ENCODE assay signal across 11 mouse cellular contexts in the genomic region with DNA sequence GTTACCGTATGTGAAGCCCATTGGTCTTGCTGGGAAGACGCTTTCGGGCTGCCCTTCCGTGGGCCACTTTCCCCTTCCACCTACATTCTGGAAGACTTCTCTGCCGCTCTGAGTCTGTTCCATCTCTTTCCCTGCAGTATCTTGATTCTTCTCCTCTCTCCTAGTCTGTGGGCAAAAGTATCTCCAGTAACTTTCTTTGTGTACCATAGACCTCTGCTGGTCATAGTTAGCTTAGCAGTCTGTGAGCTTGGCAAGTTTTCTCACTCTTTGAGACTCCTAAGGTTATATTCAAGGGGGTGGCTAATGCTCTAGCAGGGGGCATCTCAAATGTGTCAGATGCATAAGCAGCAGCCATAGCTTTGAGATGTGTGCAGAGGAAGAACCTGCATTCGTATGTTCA. TPM values are rescaled to one million over a fixed set of nuclear protein-coding genes. Genes with fewer than 3 reads are reported as not detected.
DNase-seq lines count a peak whose midpoint lies in the region; ATAC-seq lines count a peak whose summit lies in the region.
"Had no signal": no experiment of that assay in that cellular context is flagged by ENCODE, and none has a peak within 500 bp of the region (broad histone marks: within the 10 kb centered on the region; RNA-seq: fewer than 3 reads in every experiment).

No protein-coding gene starts in this region.

- H3K4me2 ChIP-seq in kidney, embryonic 16.5 days (replicated peaks; ENCODE audit: low read depth, low read length): no peak overlapping the region
- H3K4me2 ChIP-seq in kidney, embryonic 15.5 days: no peak overlapping the region
- H3K4me2 ChIP-seq: heart, embryonic 15.5 days; limb, embryonic 12.5 days had no signal

- H3K27ac ChIP-seq in kidney, embryonic 16.5 days (ENCODE audit: low read length): no peak overlapping the region
- no peak overlapping the region for H3K27ac ChIP-seq in kidney, embryonic 15.5 days
- H3K27ac ChIP-seq: heart, embryonic 15.5 days; limb, embryonic 12.5 days had no signal

- DNase-seq in cerebellum, adult 11 months: no peak
- DNase-seq in ES-CJ7 (ENCODE audit: low read depth, low spot score): peak; percentile 48
- no peak for DNase-seq in natural killer cell, adult 2 months (ENCODE audit: low spot score in 2 of 2)
- DNase-seq in adrenal gland, adult 8-10 months: no peak
- DNase-seq: cerebellum, adult 8-10 months had no signal

- H3K36me3 ChIP-seq in kidney, embryonic 16.5 days (ENCODE audit: insufficient read depth, low read length): no peaks in the 10 kb centered on the region
- H3K36me3 ChIP-seq in kidney, embryonic 15.5 days: no peaks in the 10 kb centered on the region
- H3K36me3 ChIP-seq: heart, embryonic 15.5 days; limb, embryonic 12.5 days had no signal

- H3K4me3 ChIP-seq in kidney, embryonic 16.5 days (ENCODE audit: low read length): no peak overlapping the region
- H3K4me3 ChIP-seq in kidney, embryonic 15.5 days (replicated peaks): no peak overlapping the region
- H3K4me3 ChIP-seq: heart, embryonic 15.5 days; limb, embryonic 12.5 days had no signal

- no peak overlapping the region for H3K9ac ChIP-seq in kidney, embryonic 16.5 days (replicated peaks; ENCODE audit: low read length)
- no peak overlapping the region for H3K9ac ChIP-seq in kidney, embryonic 15.5 days
- H3K9ac ChIP-seq: heart, embryonic 15.5 days; limb, embryonic 12.5 days had no signal

- peak; percentile 26; the same call in 1 of the 2 replicates for ATAC-seq in cerebellum, adult (ENCODE audit: insufficient number of reproducible peaks, low FRiP score, low TSS enrichment)
- 0 out of 2 replicates have a peak, but pooled peaks have one; percentile 35 for ATAC-seq in kidney, embryonic 16.5 days (ENCODE audit: low FRiP score, low TSS enrichment)
- ATAC-seq in kidney, embryonic 15.5 days (replicated peaks; ENCODE audit: low FRiP score): no peak
- ATAC-seq in granulocyte monocyte progenitor cell, adult 5-6 weeks (replicated peaks; ENCODE audit: poor library complexity, severe bottlenecking): peak; percentile 22; the same call in 1 of the 2 replicates

- H3K9me3 ChIP-seq in kidney, embryonic 16.5 days (ENCODE audit: low read length): no peaks in the 10 kb centered on the region
- no peaks in the 10 kb centered on the region for H3K9me3 ChIP-seq in kidney, embryonic 15.5 days (replicated peaks)
- H3K9me3 ChIP-seq: heart, embryonic 15.5 days; limb, embryonic 12.5 days had no signal

- no peaks in the 10 kb centered on the region for H3K27me3 ChIP-seq in kidney, embryonic 16.5 days (ENCODE audit: insufficient read depth, low read length)
- no peaks in the 10 kb centered on the region for H3K27me3 ChIP-seq in kidney, embryonic 15.5 days
- H3K27me3 ChIP-seq: heart, embryonic 15.5 days; limb, embryonic 12.5 days had no signal

- no peaks in the 10 kb centered on the region for H3K4me1 ChIP-seq in kidney, embryonic 16.5 days (ENCODE audit: insufficient read depth, low read length)
- H3K4me1 ChIP-seq in kidney, embryonic 15.5 days: no peaks in the 10 kb centered on the region
- H3K4me1 ChIP-seq: heart, embryonic 15.5 days; limb, embryonic 12.5 days had no signal

- WGBS in kidney, embryonic 16.5 days: 80% methylated on average over 6 of the region's 6 CpGs
- 82% methylated on average over 6 of the region's 6 CpGs for WGBS in kidney, embryonic 15.5 days

RNA-seq across cellular contexts. Expression of gene Pfn2, which starts 32.4 kb away (rescaled TPM):
- 152 and 174 TPM in 2 replicates for polyA plus RNA-seq in kidney, embryonic 16.5 days (2015; fragmentation: Nextera tagmentation; extraction: Ambion mirVana)
- polyA plus RNA-seq in kidney, embryonic 15.5 days (2015; fragmentation: Nextera tagmentation; extraction: Ambion mirVana): 143 and 151 TPM in 2 replicates
- total RNA-seq in granulocyte monocyte progenitor cell, adult 5-6 weeks (2014; fragmentation: Nextera tagmentation): not detected in 2 replicates
- total RNA-seq in granulocyte monocyte progenitor cell, adult 5-6 weeks (2017): not detected in 2 replicates
- total RNA-seq in adrenal gland, adult 8-10 months (2022): 10 to 100 TPM; 47.6 to 57.7 (median 49.9) TPM

Comparison
In these comparisons a context has a peak if more than half of its experiments do, and no peak if none do; other contexts are left out.
1. RNA of gene Pfn2, which starts 32.4 kb away (total RNA-seq): 47.6 to 57.7 TPM in adrenal gland, adult 8-10 months; not detected in granulocyte monocyte progenitor cell, adult 5-6 weeks; every median in the first group is over 10 times any median in the second.